Mouse (Mus musculus): Measurements from ENCODE around the gene Gm10053. TPM values are rescaled to one million over a fixed set of nuclear protein-coding genes. Genes with fewer than 3 reads are reported as not detected.

Gm10053 gene
- 125 and 129 TPM in 2 replicates for polyA plus RNA-seq (2015; fragmentation: Nextera tagmentation; extraction: Ambion mirVana)

DNA sequence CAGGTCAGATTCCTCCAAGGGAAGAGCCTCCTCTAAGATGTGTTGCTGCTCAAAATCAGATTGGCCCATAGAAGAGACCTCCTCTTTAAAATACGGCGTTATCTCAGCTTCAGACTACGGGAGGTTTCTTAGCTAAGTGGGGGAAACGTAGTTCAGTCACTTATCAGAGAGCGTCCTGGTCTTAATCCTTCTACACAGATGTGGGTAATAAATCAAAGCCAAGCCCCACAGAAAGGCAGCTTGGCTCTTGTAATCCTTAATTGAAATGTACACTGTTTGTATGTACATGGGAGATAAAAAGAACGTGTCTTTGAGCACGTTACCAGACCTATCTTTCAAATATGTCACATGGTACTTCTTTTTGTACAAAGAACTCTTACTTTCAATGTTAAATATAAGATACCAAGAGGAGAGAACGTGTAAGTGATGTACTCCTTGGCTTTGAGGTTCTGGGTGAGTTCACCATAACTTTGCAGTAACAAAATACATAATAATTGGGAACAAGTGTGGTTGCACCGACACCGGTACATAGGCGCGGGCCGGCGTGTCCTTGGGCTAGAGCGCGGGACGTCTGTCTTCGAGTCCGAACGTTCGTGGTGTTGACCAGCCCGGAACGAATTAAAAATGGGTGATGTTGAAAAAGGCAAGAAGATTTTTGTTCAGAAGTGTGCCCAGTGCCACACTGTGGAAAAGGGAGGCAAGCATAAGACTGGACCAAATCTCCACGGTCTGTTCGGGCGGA is at the start of gene Gm10053:
Gene Gm10053, plus strand, starts transcription at position 558 of the 742 bp plus-strand sequence.

DNA sequence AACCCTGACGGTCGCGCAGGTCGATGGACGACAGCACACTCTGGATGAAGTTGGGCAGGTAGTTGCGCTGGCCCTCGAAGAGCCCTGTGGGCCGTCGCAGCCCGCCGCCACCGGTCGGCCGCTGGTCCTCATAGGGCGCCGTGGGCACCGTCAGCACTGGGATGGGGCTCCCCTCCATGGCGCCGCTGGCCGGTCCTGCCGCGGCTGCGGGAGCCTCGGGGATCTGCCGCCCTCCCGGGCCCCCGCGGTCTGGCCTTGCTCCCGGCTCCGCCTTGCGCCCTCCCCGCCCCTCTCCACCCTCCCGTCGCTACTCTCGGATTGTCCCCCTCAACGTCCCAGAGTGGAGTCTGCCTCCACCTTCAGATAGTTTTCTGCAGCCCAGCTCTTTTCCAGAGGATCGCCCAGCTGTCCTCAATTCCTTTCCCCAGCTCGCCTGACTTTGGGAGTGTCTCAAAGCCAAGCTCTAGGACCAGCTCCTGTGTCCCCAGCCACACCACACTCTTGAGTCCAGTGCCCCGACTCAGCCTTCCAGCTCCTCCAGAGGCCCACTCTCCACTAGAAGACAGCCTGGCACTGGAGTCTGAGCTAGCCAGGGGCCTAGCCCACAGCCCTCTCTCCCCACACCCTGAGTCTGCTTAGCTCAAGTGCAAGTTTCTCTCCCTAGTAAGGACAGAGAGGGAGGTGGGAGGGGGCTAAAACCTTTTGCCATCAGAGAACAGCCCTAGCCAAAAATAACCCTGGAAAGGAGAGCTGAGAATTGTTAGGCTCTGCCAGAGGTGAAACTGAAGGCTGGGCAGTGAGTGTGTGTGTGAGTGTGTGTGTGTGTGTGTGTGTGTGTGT is 13.7 kb upstream of the Gm10053 start, which contains the start of gene Pgm5:
Gene Pgm5, minus strand, starts transcription at position 244 of the 840 bp plus-strand sequence.

GRCm38 (mm10) chr19:24900581-24901220 is 25.2 kb downstream of the Gm10053 start, which contains the start of gene Foxd4:
TSS of gene Foxd4 (minus strand) at chr19:24901197.

Other genes starting within 250 kb of the Gm10053 start
- gene Tmem252, start 201.7 kb upstream of the Gm10053 start, polyA plus RNA-seq (2015; fragmentation: Nextera tagmentation; extraction: Ambion mirVana) = 0.16 and 0.32 TPM in 2 replicates
- gene Pgm5, start 13.8 kb upstream of the Gm10053 start, polyA plus RNA-seq (2015; fragmentation: Nextera tagmentation; extraction: Ambion mirVana) = 0.26 and 0.46 TPM in 2 replicates
- 2.3 and 2.7 TPM in 2 replicates for gene Foxd4, start 25.5 kb downstream of the Gm10053 start, polyA plus RNA-seq (2015; fragmentation: Nextera tagmentation; extraction: Ambion mirVana)
- gene Cbwd1, start 85.9 kb downstream of the Gm10053 start, polyA plus RNA-seq (2015; fragmentation: Nextera tagmentation; extraction: Ambion mirVana) = 12.4 and 14.3 TPM in 2 replicates
- gene Dock8, start 123.8 kb downstream of the Gm10053 start, polyA plus RNA-seq (2015; fragmentation: Nextera tagmentation; extraction: Ambion mirVana) = 20.1 and 24.1 TPM in 2 replicates